Mouse (Mus musculus) liver, adult 2 months (tissue): ENCODE results near the gene Clec2h.
"Not testable (repeated sequence)": the region's sequence is repeated elsewhere in the genome, so short reads cannot be mapped to it uniquely, and the experiment has no call there.

Experiments used
- CTCF ChIP-seq: fragments of 200-500 bp; IDR thresholded peaks from 2 replicates; pipeline ENCODE4 v1.5.1; 2011; ENCODE audit warnings: low read depth, low read length, control low read depth
- POLR2A ChIP-seq: fragments of 200-500 bp; IDR thresholded peaks from 2 replicates; pipeline ENCODE4 v1.6.1; 2011; ENCODE audit warnings: low read length, control low read depth; ENCODE audit not compliant: insufficient read depth; ENCODE audit errors: extremely low read depth

GRCm38 (mm10) chr6:128650827-128651226 lies 11.4 kb upstream of the Clec2h start:
- not testable (repeated sequence) for TF ChIP-seq POLR2A, CTCF
